Mouse (Mus musculus) myocyte (in vitro differentiated cells): Measurements from ENCODE around the gene Sema3e.

Source experiments
- CEBPB ChIP-seq: IDR thresholded peaks from 2 replicates; pipeline ENCODE4 v1.6.1; 2011; ENCODE audit warnings: mild to moderate bottlenecking, moderate library complexity; ENCODE audit not compliant: poor library complexity, insufficient read depth, severe bottlenecking
- E2F4 ChIP-seq: IDR thresholded peaks from one replicate; pipeline ENCODE4 v1.6.1; 2011; ENCODE audit warnings: mild to moderate bottlenecking, control low read depth, moderate library complexity; ENCODE audit not compliant: insufficient read depth
- POLR2A ChIP-seq: IDR thresholded peaks from one replicate; pipeline ENCODE4 v1.6.1; 2011; ENCODE audit warnings: low read depth, mild to moderate bottlenecking, control low read depth, moderate library complexity; ENCODE audit not compliant: insufficient read length
- POLR2AphosphoS2 ChIP-seq: IDR thresholded peaks from one replicate; pipeline ENCODE4 v1.6.1; 2011; ENCODE audit warnings: low read depth, control low read depth; ENCODE audit not compliant: insufficient read length
- REST ChIP-seq: IDR thresholded peaks from one replicate; pipeline ENCODE4 v1.6.1; 2011; ENCODE audit warnings: mild to moderate bottlenecking, control low read depth, moderate library complexity; ENCODE audit not compliant: insufficient read depth, insufficient read length
- USF1 ChIP-seq: IDR thresholded peaks from one replicate; pipeline ENCODE4 v1.6.1; 2011; ENCODE audit warnings: low read depth, mild to moderate bottlenecking, control low read depth, moderate library complexity

DNA sequence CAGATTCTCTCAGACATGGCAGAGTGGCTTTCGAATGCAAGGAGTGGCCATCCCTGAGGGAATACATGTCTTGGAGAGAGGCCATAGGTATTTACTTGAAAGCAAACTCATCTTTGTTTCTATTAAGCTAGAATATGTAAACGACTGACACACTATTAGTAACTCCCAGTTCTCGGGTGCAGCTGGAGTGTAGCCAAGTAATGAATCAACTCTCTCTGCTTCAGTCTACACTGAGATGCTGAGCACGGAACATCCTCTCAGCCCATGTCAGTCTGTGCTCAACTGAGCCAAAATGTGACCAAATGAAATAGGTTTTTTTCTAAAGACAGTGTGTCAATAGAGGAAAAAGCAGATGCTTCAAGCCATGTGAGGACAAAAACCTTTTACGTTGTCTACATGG, 137.5 kb downstream of the Sema3e start:
- no peak for TF ChIP-seq USF1
- TF ChIP-seq POLR2AphosphoS2: no peak
- no peak for TF ChIP-seq E2F4
- no peak for TF ChIP-seq REST
- no peak for TF ChIP-seq CEBPB
- no peak for TF ChIP-seq POLR2A
